Mouse (Mus musculus) intestine, embryonic 15.5 days (tissue): ENCODE data around the gene Gipc3. TPM values are rescaled to one million over a fixed set of nuclear protein-coding genes. Genes with fewer than 3 reads are reported as not detected.

Experiments used
- ATAC-seq: fragments of 200-750 bp; cut with Nextera tagmentation; 2 replicates; pipeline ENCODE4 v1.8.0; 2017; ENCODE audit warnings: moderate TSS enrichment, moderate library complexity
- H3K27ac ChIP-seq: fragments of 300-500 bp; sonication (generic); 2 replicates; pipeline ENCODE4 v1.5.1; 2015; ENCODE audit warnings: mild to moderate bottlenecking, inconsistent platforms
- H3K27me3 ChIP-seq: fragments of 300-500 bp; sonication (generic); replicated peaks from 2 replicates; pipeline ENCODE4 v1.6.1; 2015; ENCODE audit warnings: inconsistent platforms
- H3K36me3 ChIP-seq: fragments of 300-500 bp; sonication (generic); 2 replicates; pipeline ENCODE4 v1.6.1; 2015; ENCODE audit warnings: inconsistent platforms
- H3K4me1 ChIP-seq: fragments of 300-500 bp; sonication (generic); replicated peaks from 2 replicates; pipeline ENCODE4 v1.6.1; 2015; ENCODE audit warnings: inconsistent platforms
- H3K4me2 ChIP-seq: fragments of 300-500 bp; sonication (generic); replicated peaks from 2 replicates; pipeline ENCODE4 v1.6.1; 2015; ENCODE audit warnings: mild to moderate bottlenecking, inconsistent platforms
- H3K4me3 ChIP-seq: fragments of 300-500 bp; sonication (generic); replicated peaks from 2 replicates; pipeline ENCODE4 v1.5.1; 2015; ENCODE audit warnings: inconsistent platforms
- H3K9ac ChIP-seq: fragments of 300-500 bp; sonication (generic); 2 replicates; pipeline ENCODE4 v1.6.1; 2015; ENCODE audit warnings: inconsistent platforms
- H3K9me3 ChIP-seq: fragments of 300-500 bp; sonication (generic); 2 replicates; pipeline ENCODE4 v1.6.1; 2016; ENCODE audit warnings: inconsistent platforms
- WGBS: fragments of 180-500 bp; shearing (Covaris S2); methylation state at CpG from one replicate; pipeline ENCODE4 v1.1.7; 2015; 5-methylcytosine and 5-hydroxymethylcytosine counted together
- polyA plus RNA-seq: library from polyadenylated mRNA; unstranded; fragments of >200 nt; fragmentation: Nextera tagmentation; extraction: Ambion mirVana; gene quantifications from 2 replicates; pipeline ENCODE4 v1.2.1, GENCODE M21; 2015

The Gipc3 gene
- 0.06 TPM in 1 of 2 replicates, not detected in the other for polyA plus RNA-seq

DNA sequence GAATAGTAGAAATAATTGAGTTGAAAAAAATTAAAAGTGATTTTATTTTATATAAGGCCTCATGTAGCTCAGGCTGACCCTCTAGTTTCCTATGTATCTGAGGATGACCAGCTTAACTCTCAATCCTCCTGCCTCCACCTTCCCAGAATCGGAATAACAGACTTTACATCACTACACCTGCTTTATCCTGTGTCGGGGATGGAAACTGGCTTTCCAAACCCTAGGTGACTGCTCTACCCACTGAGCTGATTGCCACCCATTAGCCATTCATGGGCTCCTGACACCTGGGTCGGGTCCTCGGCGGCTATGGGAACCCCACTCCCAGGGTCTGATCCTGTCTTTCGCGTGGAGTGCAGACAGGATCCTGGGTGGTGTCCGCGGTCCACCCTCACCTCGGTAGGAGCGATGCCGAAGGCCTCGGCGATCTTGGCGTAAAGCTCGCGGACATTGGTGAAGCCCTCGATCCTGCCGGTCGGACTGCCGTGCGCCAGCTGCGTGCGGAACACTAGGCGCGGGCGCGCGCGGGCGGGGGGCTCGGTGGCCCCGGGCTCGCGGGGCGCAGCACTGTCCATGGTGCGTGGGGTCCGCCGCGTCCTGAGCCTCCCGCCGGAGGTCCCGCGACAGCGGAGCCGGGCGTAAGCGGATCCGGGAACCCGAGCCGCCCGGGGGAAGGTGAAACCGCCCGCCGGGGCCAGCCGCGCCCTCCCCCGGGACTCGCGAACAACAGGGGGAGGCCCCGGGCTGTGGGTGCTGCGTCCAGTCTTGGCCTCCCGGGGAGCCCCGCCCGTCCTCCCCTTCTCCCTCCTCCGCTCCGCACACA is at the start of gene Gipc3:
Gene Gipc3, minus strand, starts transcription at position 581 of the 820 bp plus-strand sequence.
- WGBS = 5% methylated on average over 64 of the region's 67 CpGs
- Histone ChIP-seq H3K36me3 (0 out of 2 replicates have a peak, but pooled peaks cover 9% of the 10 kb centered on the region), H3K9me3 (no peaks in the 10 kb centered on the region), H3K4me2 (peak within 1 kb of the TSS; percentile 93), H3K4me1 (peaks cover 31% of the 10 kb centered on the region), H3K27me3 (peaks cover 13% of the 10 kb centered on the region), H3K27ac (no peak within 1 kb of the TSS), H3K4me3 (peak within 1 kb of the TSS; percentile 51), H3K9ac (peak within 1 kb of the TSS; percentile 53)
- 0 out of 2 replicates have a peak, but pooled peaks have one; percentile 4 for ATAC-seq

DNA sequence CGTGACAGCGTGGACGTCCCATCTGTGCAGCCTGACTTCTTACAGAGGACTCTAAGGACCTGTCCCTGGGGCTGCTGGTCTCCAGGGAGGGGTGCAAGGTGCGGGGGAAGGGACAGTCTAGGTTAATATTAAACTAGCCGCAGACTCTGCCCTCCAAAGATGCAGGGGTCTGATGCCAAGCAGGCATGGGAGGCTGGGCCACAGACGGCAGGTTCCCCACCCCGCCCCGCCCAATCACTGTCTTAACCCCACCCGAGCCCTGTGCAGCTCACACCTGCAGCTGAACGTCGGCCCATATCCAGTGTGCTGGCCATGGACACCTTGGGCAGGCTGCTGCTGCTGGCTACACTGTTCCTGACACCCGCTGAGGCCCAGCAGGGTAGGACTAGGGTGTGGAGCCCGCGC is 49.7 kb upstream of the Gipc3 start, which contains the start of gene Smim24:
Gene Smim24, plus strand, starts transcription at position 271 of the 405 bp plus-strand sequence.
- Histone ChIP-seq H3K27ac (peak within 1 kb of the TSS; percentile 84), H3K4me2 (peak within 1 kb of the TSS; percentile 74), H3K9ac (peak within 1 kb of the TSS; percentile 40), H3K9me3 (no peaks in the 10 kb centered on the region), H3K27me3 (no peaks in the 10 kb centered on the region), H3K36me3 (peaks cover 9% of the 10 kb centered on the region), H3K4me3 (peak within 1 kb of the TSS; percentile 46), H3K4me1 (peaks cover 20% of the 10 kb centered on the region)
- 44% methylated on average over 14 of the region's 14 CpGs for WGBS
- ATAC-seq = peak; percentile 86

DNA sequence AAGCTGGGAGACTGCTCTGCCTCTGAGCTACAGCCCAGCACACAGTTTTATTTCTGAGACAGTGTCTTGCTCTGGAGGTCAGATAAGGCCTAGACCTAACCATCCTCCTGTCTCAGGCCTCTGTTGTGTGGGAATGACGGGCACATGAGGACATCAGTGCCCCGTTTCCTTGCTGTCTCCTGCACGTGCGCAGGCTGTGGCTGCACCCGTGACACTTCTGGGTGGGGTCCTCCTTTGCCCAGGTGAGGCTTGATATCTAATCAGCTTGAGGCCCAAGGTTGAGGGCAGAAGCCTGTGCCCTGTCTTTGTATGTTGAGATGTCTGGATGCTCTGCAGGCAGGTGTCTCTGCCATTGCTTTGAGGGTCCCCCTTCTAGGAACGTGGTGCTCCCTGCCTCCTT is 49.2 kb upstream of the Gipc3 start:
- 65% methylated on average over 6 of the region's 6 CpGs for WGBS
- no peaks in the 10 kb centered on the region for H3K9me3 ChIP-seq
- peaks cover 20% of the 10 kb centered on the region for H3K4me1 ChIP-seq
- H3K9ac ChIP-seq = peak overlapping the region; percentile 26; the same call in 1 of the 2 replicates
- no peak overlapping the region for H3K4me3 ChIP-seq
- H3K36me3 ChIP-seq = peaks cover 14% of the 10 kb centered on the region
- H3K27ac ChIP-seq = peak overlapping the region; percentile 84
- peak; percentile 78 for ATAC-seq
- H3K4me2 ChIP-seq = peak overlapping the region; percentile 74
- H3K27me3 ChIP-seq = no peaks in the 10 kb centered on the region

DNA sequence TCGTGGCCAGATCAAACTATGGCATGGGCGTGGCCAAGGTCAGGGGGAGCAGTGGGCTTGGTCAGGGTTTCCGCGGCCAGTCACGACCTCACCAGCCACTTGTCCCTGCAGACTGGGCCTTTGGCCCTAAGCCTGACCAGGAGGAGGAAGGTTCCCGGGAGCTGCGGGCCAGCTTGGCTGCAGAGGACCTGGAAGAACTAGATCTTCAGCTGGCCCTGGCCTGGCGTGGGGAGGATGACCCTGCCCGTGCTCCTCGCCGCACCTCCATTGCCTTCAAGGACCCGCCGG is 47.6 kb upstream of the Gipc3 start:
- no peak overlapping the region for H3K27ac ChIP-seq
- H3K36me3 ChIP-seq = peaks cover 24% of the 10 kb centered on the region
- peaks cover 23% of the 10 kb centered on the region for H3K4me1 ChIP-seq
- WGBS = 88% methylated on average over 13 of the region's 13 CpGs
- H3K9ac ChIP-seq = no peak overlapping the region
- no peak overlapping the region for H3K4me3 ChIP-seq
- ATAC-seq = no peak
- no peaks in the 10 kb centered on the region for H3K9me3 ChIP-seq
- no peaks in the 10 kb centered on the region for H3K27me3 ChIP-seq
- no peak overlapping the region for H3K4me2 ChIP-seq

DNA sequence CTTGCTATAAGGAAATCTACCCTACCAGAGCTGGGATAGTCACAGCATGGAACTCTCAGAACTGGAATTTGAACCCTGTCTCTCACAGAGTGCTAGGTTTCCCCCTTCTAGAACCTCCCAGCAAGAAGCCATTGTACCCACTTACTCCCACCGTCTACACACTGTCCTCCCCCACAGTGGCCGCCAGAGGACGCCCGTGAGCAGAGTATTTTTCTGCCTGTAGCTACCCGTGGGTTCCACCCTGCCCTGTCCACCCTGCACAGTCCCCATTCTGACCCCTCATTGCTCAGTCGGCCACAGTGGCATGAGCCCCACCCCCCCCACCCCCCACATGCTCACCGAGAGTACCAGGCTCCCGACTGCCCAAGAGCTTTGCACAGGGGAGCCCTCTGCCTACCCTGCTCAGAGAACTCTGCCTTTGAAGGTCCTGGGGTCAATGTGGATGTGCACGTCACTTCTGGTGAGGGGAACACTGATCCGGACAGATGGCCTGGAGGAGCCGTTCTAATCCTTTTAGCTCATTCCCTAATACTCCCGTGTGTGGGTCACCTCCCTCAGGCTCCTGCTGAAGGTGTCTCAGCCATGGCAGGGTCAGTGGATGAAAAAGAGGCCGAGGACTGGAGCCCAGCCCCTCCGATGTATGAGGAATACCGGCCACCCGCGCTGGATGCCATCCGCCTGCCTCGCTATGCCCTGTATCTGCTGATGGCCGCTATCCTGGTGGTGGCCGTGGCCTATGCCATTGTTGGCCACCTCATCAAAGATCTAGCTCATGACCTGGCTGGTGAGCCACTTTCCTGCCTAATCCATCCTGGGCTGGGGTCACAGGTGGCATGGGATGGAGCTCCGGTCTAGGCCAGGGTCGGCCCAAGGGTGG is 47.0 kb upstream of the Gipc3 start:
- peaks cover 24% of the 10 kb centered on the region for H3K36me3 ChIP-seq
- H3K27me3 ChIP-seq = no peaks in the 10 kb centered on the region
- 62% methylated on average over 23 of the region's 23 CpGs for WGBS
- peaks cover 29% of the 10 kb centered on the region for H3K4me1 ChIP-seq
- peak overlapping the region; percentile 5; the same call in 1 of the 2 replicates for H3K9ac ChIP-seq
- H3K4me2 ChIP-seq = no peak overlapping the region
- H3K4me3 ChIP-seq = no peak overlapping the region
- 0 out of 2 replicates have a peak overlapping the region, but pooled peaks have one; percentile 4 for H3K27ac ChIP-seq
- no peaks in the 10 kb centered on the region for H3K9me3 ChIP-seq
- ATAC-seq = no peak

DNA sequence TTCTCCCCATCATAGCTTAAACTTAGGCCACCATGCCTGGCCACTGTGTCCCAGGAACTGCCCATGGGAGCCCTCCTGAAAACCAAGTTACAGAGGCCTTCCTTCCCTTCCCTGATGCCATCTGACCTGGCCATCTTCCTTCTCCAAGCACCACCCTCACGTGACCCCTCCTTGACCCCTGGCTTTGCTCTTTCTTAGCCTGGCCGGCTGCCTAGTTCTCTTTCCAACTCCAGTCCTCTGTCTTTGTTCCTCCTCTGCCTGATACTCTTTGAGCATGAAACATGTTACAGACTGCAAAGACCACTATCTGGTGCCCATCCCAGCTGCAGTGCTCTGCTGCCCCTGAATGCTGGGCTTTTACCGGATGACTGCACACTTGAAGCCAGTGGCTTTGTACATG is 46.3 kb upstream of the Gipc3 start:
- ATAC-seq = no peak
- Histone ChIP-seq H3K4me3 (no peak overlapping the region), H3K4me1 (peaks cover 31% of the 10 kb centered on the region), H3K27me3 (no peaks in the 10 kb centered on the region), H3K27ac (0 out of 2 replicates have a peak overlapping the region, but pooled peaks have one; percentile 4), H3K36me3 (peaks cover 24% of the 10 kb centered on the region), H3K9ac (peak overlapping the region; percentile 5; the same call in 1 of the 2 replicates), H3K9me3 (no peaks in the 10 kb centered on the region), H3K4me2 (no peak overlapping the region)
- 58% methylated on average over 3 of the region's 3 CpGs for WGBS

DNA sequence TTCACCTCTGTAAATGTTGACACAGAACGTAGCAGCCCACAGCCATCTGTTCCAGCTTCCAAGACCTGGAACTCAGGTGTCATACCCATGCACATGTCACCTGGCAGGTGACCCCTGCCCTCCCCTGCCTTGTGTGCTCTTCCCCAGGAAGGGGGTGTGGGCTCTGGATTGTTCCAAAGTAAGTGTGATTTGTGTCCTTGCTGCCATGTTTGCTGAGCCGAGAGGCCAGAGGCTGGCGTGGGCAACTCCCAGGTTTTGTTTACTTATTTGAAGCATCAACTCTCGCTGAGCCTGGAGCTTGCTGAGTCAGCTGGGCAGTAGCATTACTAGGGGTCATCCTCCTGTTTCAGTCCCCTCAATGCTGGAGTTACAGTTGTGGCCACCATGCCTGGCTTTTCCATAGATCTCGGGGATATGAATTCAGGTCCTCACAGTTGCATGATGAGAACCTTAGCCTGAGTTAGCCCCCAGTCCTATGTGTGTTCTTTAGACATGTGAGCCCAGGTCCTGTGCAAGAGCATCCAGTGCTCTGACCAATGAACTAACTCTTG is 45.5 kb upstream of the Gipc3 start, which contains the start of gene Gm48552:
Gene Gm48552, plus strand, starts transcription at position 501 of the 551 bp plus-strand sequence.
- no peak for ATAC-seq
- Histone ChIP-seq H3K4me3 (no peak within 1 kb of the TSS), H3K9ac (peak within 1 kb of the TSS; percentile 5; the same call in 1 of the 2 replicates), H3K27me3 (no peaks in the 10 kb centered on the region), H3K4me1 (peaks cover 25% of the 10 kb centered on the region), H3K27ac (peak within 1 kb of the TSS; percentile 4; the same call in 1 of the 2 replicates), H3K36me3 (peaks cover 24% of the 10 kb centered on the region), H3K4me2 (no peak within 1 kb of the TSS), H3K9me3 (no peaks in the 10 kb centered on the region)
- WGBS = 58% methylated on average over 5 of the region's 5 CpGs

DNA sequence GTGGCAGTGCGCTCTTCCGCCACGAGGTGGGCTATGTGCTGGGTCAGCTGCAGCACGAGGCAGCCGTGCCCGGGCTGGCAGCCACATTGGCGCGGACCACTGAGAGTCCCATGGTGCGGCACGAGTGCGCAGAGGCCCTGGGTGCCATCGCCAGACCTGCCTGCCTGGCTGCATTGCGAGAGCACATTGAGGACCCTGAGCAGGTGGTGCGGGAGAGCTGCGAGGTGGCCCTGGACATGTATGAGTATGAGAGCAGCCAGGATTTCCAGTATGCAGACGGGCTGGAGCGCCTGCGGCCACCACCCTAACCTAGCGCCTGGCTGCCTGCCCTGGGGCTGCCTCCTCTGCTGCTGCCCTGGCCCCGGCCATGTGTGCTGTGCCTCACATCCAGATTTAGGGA is 44.6 kb upstream of the Gipc3 start:
- H3K4me3 ChIP-seq = no peak overlapping the region
- H3K4me1 ChIP-seq = peaks cover 21% of the 10 kb centered on the region
- no peak overlapping the region for H3K4me2 ChIP-seq
- H3K9ac ChIP-seq = no peak overlapping the region
- H3K27me3 ChIP-seq = no peaks in the 10 kb centered on the region
- 94% methylated on average over 20 of the region's 20 CpGs for WGBS
- H3K9me3 ChIP-seq = no peaks in the 10 kb centered on the region
- ATAC-seq = no peak
- H3K36me3 ChIP-seq = peaks cover 24% of the 10 kb centered on the region
- no peak overlapping the region for H3K27ac ChIP-seq

DNA sequence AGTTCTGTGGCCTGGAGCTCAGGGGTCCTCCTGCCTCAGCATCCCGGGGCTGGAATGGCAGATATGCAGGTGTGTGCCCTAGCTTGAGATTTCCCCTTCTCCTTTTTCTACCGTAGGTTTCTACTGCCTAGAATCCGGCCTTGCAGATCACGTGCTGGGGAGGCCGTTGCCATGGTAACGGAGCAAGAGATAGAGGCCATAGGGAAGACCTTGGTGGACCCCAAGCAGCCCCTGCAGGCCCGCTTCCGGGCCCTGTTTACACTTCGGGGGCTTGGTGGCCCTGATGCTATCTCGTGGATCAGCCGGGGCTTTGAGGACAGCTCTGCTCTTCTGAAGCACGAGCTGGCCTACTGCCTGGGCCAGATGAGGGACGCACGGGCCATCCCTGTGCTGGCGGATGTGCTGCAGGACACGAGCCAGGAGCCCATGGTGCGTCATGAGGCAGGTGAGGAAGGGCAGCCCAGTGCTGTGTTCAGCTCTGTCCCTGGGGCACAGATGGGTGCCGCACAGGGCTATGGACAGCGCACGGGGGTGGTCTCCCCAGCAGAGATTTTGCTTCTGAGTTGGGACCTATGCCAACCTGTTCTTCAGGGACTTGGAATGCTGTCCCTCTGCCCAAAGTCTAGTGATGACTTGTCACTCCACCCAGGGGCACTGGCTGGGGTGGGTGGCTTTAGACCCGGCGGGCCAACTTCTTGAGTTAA is 42.7 kb upstream of the Gipc3 start:
- 67% methylated on average over 22 of the region's 22 CpGs for WGBS
- peak overlapping the region; percentile 84 for H3K4me2 ChIP-seq
- no peaks in the 10 kb centered on the region for H3K27me3 ChIP-seq
- H3K9me3 ChIP-seq = no peaks in the 10 kb centered on the region
- H3K9ac ChIP-seq = peak overlapping the region; percentile 69; the same call in 1 of the 2 replicates
- H3K36me3 ChIP-seq = peaks cover 24% of the 10 kb centered on the region
- H3K4me1 ChIP-seq = peaks cover 17% of the 10 kb centered on the region
- H3K27ac ChIP-seq = no peak overlapping the region
- no peak for ATAC-seq
- peak overlapping the region; percentile 76 for H3K4me3 ChIP-seq

DNA sequence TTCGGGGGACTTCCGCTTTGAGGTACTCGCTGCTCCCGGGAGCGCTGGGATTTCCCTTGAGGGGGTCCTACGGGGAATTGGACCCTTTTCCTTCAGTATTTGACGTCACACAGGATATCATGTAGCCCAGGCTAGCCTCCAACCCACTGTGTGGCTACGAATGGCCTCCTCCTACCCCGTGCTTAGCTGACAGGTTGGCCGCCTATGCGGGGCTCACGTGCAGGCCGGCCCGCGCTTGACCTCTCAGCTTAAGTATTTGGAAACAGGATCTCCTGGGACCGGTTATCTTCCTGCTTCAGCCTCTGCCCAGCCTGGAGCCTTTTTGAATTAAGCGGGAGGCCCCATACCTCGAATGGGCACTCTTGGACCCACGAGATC is 41.5 kb upstream of the Gipc3 start:
- H3K4me1 ChIP-seq = peaks cover 15% of the 10 kb centered on the region
- no peaks in the 10 kb centered on the region for H3K27me3 ChIP-seq
- H3K4me2 ChIP-seq = peak overlapping the region; percentile 84
- WGBS = under 1% methylated on average over 19 of the region's 19 CpGs
- H3K27ac ChIP-seq = peak overlapping the region; percentile 69
- peak; percentile 35 for ATAC-seq
- peaks cover 24% of the 10 kb centered on the region for H3K36me3 ChIP-seq
- peak overlapping the region; percentile 76 for H3K4me3 ChIP-seq
- H3K9ac ChIP-seq = peak overlapping the region; percentile 69
- H3K9me3 ChIP-seq = no peaks in the 10 kb centered on the region

DNA sequence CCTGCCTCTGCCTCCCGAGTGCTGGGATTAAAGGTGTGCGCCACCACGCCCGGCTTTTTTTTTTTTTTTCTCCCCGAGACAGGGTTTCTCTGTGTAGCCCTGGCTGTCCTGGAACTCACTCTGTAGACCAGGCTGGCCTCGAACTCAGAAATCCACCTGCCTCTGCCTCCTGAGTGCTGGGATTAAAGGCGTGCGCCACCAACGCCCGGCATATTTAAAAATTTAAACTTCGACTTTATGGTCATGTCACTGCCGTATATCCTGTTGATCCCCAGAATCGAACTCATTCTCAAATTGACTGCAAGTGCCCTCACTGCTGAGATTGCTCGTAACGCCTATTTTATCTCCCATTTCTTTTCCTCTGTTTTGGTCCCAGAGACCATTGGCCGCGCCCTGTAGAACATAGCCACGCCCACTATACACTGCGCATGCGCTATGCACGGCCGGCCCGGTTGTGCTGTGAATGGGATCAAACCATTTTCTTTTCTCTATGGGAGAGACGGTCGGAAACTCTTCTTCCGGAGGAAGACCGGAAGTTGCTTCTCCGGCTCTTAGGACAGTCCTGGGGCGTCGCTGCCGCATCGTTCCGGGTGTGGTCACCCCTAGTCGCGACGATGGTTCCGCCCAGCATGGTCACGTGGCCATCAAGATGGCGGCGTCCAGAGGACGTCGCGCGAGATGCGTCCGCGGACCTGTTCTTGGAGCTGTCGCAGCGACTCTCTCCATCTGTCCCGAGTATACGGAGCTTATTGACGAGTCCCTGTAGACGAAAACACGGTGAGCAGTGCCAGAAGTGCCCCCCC is 40.9 kb upstream of the Gipc3 start, which contains the start of the genes Dohh and Gm48551:
Gene Dohh, plus strand, starts transcription at position 627 of the 803 bp plus-strand sequence.
Gene Gm48551, plus strand, starts transcription at position 665 of the 803 bp plus-strand sequence.
- Histone ChIP-seq H3K9ac (peak within 1 kb of the TSS; percentile 69), H3K4me3 (peak within 1 kb of the TSS; percentile 76), H3K4me1 (peaks cover 13% of the 10 kb centered on the region), H3K27me3 (no peaks in the 10 kb centered on the region), H3K9me3 (no peaks in the 10 kb centered on the region), H3K4me2 (peak within 1 kb of the TSS; percentile 84), H3K27ac (peak within 1 kb of the TSS; percentile 69), H3K36me3 (peaks cover 24% of the 10 kb centered on the region)
- peak; percentile 92 for ATAC-seq
- 8% methylated on average over 54 of the region's 54 CpGs for WGBS
